Mouse (Mus musculus) liver, adult 2 months (tissue): Measurements from ENCODE around the gene Zfp62.

Experiments
- CTCF ChIP-seq: fragments of 200-500 bp; IDR thresholded peaks from 2 replicates; pipeline ENCODE4 v1.5.1; 2011; ENCODE audit warnings: low read depth, low read length, control low read depth
- POLR2A ChIP-seq: fragments of 200-500 bp; IDR thresholded peaks from 2 replicates; pipeline ENCODE4 v1.6.1; 2011; ENCODE audit warnings: low read length, control low read depth; ENCODE audit not compliant: insufficient read depth; ENCODE audit errors: extremely low read depth

GRCm38 (mm10) chr11:49242944-49243626, 40.0 kb downstream of the Zfp62 start:
- no peak for TF ChIP-seq CTCF
- TF ChIP-seq POLR2A = no peak
